Mouse (Mus musculus) CD8-positive naive resting alpha-beta T cell, adult 2 months (primary cell): ENCODE data around the gene Ankrd2.

ENCODE experiments used
- DNase-seq, 2 experiments: peaks; one replicate each; pipeline ENCODE4 v3.0.0; 2022; ENCODE audit warnings: low read depth in 2 of 2, low spot score in 2 of 2

Gene Ankrd2

DNA sequence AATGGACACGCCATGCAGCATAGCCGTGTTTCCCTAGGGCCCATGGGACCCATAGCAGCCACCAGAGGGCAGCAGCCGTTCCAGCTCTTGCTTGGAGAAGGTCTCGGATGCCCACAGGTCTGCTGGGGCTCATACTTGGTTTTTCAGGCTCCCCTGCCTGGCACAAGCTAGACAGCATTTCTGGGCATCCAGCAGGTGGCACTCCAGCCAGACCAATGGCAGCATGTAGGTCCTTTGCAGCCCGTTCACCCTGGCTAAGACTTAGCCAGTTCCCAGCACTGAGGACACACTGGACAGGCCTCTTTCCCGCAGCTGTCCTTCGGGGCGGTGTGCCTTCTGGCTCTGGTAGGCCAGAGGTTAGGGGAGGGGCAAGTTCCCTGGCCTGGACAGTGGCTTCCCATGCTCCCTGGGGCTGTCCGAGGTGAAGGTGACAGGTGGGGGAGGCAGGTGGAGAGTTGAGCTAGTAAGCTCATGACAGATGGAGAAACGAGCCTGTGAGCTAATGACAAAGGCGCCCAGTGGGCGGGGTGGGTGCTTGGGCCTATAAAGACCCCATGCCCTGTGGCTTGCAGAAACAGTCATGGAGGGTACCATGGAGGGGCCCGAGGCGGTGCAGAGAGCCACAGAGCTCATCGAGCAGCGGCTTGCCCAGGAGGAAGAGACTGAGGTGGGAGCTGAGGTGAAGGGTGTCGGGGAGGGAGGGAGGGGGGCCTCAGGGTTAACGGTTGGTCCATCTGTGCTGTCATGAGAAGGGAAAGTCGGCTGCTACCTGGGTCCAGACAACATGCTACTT, at the start of gene Ankrd2:
Gene Ankrd2, plus strand, starts transcription at position 545 of the 793 bp plus-strand sequence.
- DNase-seq = peak; percentile 67 to 68

DNA sequence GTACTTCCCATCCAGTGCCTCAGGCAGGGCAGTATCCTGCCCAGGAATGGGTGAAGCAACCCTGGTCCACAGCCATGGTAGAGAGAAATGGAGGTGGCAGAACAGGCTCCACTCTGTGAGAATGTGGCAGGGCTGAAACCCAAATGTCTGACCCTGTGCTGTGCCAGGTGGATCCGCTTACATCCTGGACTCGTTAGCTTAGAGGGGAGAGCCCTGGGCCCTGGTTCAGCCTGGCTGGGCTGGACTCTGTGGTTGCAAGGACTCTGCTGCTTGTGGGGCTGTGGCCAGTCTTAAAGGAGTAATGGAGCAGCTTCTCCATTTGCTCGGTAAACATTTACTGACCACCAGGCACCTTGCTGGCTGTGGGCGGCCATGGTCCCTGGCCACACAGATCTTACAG, 48.6 kb upstream of the Ankrd2 start:
- no peak for DNase-seq

DNA sequence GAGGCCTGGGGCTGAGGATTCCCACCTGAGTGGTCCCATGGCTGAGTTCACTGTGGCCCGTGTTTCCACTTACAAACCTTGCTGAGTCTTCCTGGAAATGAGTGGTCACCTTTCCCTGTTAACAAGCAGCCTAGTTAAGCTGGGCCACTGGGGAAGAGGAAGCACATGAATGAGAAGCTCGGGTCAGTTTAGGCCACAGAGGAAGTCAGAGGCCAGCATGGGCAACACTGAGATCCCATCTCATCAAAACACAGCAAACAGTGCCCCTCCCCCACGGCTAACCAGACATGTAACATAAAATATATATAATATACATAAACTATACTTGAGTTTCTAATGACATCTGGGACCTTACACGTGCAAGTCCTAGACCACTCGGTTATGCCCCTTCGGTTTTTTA, 46.0 kb upstream of the Ankrd2 start:
- DNase-seq = no peak

DNA sequence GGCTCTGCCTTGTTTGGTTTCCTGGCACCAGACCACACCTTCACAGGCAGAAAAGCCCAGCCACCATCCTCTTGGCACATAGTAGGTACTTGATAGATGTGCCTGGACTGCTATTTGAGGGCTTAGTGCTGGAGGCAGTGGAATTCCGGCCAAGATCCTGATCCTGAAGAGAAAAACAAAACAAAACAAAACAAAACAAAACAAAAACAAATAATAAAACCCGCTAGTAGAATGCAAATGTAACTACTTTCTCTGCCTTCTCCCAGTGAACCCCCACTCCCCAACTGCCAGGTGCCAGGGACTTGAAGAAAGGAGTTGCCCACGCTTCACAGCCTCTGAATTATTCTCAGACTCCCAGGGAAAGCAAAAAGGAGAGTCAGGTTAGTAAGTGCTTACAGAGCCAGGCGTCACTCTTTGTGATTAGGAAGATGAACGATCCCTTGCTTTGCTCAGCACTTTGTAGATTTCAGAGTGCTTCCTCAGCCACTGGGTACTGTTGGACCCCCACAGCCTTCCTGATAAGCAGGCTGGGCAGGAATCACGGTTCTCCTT, 43.8 kb upstream of the Ankrd2 start:
- no peak for DNase-seq

DNA sequence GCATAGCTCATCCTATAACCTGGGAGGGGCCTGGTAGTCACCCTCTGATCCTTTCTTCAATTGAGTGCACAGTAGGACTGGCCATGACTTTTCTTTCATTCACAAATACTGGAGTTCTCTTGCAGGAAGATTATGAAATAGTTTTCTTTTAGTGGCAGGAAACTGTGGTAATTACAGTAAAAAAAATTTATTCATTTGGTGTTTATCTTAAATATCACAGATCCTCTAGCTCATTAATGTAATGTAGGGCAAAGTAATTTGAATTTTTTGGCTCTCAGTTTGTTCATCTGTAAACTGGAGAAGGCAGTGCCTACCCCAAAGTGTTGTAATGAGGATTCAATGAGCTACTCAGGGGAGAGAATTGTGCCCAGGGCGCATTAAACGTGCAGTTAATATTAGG, 42.8 kb upstream of the Ankrd2 start:
- no peak for DNase-seq

DNA sequence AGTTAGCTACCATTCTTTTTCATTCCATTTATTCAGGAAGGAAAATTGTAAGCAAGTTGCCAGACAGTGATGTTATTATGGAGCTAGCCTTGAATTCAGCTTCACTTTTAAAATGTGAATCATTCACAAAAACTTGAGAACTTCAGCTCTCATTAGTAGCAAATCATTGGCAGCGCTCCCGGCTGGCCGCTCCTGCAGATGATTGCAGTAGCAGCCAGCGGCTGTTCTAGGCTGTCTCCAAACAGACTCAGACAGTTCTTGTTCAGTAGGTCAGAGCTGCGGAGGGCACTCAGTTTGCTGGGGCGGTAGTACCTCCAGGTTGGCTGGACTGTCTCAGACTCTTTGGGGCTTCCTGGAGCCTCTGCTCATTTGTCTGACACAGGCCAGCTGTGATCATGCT, 42.3 kb upstream of the Ankrd2 start:
- no peak for DNase-seq

DNA sequence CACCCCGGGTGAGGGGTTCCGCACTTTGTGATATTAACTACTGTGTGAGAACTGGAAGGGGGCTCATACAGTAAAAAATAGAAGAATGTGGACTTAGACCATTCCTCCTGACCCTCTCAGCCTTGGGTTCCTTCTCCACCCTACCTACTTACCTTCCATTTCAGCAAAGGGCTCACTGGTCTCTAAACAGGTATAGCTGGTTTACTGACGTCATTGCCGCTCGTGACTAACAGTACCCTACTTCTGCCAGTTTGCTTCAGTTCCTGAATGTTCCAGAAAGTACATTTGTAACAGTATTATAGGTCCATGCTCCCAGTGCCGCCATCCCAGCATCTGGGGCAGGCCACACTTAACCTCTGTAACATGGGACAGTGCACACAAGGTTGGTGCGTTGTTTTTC, 41.8 kb upstream of the Ankrd2 start:
- DNase-seq = no peak

DNA sequence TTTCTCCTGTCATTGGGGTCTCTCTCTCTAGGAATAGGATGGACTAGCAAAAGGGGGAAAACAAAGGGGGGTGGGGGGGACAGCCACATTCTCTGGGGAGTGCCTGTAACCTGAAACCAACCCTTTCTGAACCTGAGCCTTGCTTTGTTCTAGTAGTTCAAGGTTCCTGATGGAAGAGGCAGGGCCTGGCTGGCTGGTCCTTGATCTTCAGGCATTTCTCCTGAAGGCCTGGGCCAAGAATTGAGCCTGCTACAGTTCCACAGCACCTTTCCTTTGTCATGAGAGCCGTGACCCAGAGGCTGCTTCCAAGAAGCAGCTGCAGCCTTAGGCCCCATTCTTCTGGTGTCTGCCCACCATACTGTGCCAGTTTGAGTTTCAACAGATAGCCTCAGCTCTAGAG, 40.3 kb upstream of the Ankrd2 start:
- DNase-seq = no peak

DNA sequence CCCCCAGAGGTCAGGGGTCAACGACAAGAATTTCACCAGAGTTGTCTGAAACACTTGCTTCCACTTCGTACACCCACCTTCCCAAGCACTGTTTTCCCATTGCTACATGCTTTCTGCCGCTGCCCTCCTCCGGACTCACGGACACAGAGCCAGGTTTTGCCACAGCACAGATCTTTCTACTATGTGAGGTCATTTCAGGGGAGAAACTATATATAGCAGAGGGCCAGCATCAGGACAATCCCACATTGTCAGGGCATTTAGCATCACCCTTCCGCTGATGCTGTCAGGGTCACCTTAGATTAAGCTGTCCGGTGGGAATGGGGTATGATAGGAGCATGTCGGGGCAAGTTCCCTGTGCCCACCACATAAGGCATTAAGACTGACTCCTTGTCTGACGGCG, 38.7 kb upstream of the Ankrd2 start:
- DNase-seq = no peak

DNA sequence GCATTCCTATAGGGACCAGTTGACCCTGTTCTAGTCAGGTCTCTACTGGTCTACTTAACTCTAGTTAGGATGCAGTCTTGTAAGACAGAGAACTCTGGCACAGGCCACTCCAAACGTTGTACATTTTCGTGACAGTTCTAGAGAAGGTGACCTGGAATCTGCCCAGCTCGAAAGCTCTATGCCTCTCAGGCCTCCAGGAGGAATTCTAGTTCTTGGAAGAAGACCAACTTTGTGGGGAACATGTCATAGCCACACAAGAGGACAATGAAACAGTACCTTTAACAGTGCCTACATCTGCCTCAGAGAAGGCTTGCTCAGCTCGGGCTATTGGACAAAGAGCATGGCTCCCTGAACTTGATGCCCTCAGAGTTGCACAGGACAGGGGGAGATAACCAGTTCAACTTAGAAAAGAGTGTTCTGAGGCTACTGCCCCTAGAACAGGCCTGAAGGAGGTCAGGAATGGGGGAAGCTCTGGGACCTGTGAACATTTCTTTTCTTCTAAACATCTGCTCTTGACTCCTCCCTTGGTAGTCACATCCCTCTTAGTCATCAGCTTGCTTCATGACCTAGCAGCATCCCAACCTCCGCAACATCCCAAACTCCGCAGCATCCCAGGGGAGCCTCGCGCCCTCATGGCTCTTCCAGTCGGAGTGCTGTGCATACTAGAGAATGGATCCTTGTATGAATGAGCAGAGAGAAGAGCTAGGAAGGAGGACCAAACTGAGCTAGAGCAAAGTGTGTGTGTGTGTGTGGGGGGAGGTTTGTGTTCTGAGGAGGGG, 36.8 kb upstream of the Ankrd2 start:
- no peak for DNase-seq

DNA sequence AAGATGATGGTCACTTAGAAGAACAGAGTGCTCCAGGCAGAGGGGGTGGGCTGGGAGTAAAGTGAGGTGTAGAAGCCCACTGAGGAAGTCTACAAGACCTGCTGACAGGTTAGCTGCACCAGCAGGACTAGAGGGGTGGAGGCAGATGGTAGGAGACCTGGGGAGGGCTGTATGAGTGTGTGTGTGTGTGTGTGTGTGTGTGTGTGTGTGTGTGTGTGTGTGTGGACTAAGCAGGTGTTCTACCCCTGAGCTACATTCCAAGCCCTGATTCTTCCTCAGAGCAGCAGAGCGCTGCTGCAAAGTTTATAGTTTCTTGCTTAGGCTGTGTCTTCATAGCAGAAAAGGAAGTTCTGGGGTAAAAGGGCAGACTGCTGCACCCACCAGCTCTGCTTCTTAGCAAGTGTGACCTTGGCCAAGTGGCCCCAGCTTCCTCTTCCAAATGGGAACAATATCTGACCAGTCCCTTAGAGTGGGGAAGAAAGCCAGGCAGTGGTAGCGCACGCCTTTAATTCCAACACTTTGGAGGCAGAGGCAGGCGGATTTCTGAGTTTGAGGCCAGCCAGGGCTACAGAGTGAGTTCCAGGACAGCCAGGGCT, 36.0 kb upstream of the Ankrd2 start:
- DNase-seq = no peak

DNA sequence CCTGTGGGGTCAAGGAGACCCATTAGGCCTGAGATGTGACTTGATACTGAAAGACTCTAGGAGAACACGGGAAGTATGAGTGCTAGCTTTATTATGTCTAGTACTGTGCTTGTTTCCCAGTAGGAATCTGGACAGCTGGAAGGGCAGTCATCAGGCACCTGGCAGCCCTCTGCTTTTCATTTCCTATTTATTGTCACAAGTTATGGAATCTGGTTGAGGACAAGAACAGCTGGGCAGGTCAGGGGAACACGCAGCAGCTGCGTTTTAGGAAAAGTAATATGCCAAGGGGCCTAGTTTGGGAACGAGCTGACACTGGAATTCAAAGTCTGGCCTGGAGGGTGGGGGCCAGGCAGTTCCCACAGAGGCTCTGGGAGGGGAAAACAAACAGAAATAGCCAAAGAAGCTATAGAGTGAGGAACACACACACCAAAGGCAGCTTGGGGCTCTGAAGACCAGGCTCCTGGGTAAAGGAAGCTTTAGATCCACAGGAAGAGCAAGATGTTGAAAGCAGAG, 35.3 kb upstream of the Ankrd2 start:
- DNase-seq = no peak

DNA sequence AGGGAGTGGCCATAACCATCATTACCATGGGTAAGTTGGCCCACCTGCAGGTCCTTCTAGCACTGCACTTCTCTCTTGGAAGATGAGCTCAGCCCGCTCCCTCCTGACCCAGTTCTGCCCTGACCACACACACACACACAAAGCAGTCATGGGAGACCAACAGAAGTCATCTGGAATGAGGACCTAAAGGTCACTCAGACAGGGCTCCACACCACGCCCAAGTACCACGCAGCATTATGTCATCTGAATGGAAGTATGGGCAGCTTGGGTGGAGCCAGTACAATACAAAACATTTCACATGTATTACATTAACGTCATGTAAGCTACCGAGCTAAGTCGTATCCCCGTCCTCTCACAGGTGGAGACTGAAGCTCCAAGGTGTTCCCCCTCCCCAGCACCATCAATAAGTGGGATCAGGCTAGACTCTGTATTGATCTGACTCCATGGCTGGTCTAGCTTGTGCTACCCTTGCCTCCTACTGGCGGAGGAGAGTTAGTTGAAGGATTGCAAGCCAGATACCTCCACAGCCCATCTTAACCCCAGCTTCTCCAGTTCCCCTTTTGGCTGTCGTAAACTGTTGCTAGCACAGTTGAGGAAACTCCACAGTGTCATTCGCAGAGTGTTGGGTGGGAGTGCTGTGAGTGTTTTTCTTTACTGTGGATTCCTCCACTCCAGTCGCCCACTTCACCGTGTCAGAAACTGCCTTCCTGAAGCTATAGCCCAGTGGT, 34.4 kb upstream of the Ankrd2 start:
- DNase-seq = no peak

DNA sequence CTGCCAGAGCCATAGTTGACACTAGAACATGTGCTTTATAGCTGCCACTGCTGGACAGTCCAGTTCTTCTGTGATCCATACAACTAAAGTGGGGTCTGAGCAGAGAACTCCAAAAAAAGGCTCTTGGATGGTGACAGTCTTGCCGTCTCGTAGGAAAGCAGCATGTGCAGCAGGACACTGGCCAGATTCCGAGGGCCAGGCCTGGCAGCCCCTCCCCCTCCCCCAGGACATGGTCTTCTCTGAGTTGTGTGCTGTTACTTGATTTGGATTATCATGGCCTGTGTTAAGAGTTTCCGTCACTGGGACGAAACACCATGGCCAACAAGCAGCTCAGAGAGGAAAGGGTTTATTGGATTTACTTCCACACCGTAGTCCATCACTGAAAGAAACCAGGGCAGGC, 31.5 kb upstream of the Ankrd2 start:
- DNase-seq = no peak

DNA sequence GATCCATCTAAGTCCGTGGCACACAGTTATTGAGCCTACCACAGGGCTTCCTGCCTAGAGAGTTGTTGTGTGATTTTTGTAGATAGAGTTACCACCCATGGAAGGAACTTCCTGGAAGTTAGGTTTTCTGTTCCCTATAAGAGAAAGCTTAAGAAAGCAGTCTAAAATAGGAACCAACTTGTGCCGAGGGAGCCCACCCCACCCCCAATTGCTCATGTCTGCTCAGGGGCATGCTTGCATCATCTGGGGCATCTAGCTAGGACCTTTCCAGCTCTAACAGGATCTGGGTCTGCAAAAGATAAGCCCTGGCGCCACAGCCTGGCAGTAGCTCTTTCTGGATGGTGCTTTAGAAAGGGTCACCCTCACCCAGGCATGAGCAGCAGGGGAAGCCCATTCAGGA, 30.2 kb upstream of the Ankrd2 start:
- DNase-seq = no peak

DNA sequence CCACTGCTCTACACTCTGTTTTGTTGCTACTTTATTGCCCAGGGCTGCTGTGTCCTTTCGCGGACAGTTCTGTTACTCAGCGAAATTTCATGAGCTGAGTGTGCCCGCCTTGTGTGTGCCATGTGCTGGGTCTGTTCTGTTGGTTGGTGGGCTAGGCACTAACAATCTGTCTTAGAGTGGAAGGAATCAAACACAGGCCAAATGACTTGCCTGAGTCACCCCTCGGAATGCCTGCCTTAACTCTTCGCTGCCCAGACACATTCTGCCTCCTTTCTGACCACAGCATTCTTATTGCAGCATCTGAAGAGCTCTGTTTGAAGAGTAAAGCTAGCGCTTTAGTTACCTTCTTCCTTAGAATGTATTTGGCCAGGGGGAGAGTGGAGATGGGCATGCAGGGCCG, 29.2 kb upstream of the Ankrd2 start:
- no peak for DNase-seq

DNA sequence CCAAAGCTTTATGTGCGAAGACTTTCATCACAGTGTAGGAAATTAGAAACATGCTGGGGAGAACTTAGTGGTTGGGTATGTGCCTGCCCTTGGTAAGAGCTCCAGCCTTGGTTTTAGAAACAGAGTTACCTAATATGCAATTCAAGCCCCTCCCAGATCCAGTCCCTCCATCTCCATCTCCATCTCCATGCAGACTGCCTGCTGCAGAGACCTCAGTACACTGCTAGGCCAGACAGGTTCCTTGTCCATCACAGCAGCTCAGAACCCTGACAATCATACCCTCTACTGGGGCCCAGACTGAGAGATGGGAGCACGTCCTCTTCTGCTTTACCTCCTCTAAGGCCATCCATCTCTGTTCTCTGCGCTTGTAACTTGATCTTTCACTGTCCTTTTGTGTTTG, 27.2 kb upstream of the Ankrd2 start:
- no peak for DNase-seq

DNA sequence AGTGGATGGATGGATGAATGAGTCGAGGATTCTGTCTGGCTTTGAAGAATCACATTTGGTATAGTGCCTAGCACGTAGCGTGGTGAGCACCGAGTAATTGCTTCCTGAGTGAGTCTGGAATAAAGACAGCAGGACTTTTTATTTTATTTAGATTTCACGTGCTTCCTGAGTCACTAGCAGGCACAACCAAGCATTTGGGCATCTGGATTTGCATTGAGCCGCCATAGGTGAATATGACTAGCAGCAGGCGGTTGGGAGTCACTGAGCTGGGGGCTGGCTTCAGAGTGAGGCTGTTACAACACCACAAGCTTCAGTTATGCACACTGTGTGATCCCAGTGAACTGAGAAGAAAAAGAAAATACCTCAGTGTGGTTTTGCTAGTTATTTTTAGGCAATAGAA, 26.7 kb upstream of the Ankrd2 start:
- no peak for DNase-seq

DNA sequence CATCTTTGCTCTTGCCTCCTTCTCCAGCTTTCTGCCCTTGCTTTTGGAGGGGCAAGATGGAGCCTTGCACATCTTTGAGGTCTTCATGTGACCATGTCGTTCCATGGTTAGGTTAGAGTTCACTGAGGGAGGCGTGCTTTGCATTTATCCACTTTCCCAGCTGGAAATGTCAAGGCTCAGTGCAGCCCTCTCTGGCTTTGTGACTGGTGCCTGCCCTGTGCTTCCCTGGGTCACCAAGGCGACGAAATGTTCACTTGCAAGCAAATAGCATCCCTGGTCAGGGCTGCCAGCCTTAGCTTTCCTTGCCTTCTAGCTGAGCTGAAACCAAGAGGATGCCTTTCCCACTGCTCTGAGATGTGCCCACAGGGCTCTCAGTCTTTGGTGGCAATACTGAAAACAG, 25.4 kb upstream of the Ankrd2 start:
- DNase-seq = no peak

DNA sequence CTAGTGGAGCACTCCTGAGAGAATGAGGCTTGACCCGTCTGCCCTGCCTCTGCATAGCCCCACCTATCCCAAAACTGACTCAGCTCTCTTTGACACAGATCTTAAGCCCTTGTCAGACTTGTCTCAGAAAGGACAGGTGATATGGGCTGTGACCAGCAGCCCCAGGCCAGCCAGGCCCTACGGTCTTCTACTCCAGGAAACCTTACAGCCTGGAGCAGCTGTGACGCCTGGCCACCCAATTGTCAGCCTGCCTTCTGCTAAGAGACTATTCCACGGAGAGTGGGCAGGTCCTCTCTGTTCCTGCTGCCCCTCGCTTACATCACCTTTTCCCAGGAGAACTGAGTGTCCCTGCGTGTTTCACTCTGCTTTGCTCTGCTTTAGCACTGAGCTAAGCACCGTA, 24.7 kb upstream of the Ankrd2 start:
- no peak for DNase-seq

DNA sequence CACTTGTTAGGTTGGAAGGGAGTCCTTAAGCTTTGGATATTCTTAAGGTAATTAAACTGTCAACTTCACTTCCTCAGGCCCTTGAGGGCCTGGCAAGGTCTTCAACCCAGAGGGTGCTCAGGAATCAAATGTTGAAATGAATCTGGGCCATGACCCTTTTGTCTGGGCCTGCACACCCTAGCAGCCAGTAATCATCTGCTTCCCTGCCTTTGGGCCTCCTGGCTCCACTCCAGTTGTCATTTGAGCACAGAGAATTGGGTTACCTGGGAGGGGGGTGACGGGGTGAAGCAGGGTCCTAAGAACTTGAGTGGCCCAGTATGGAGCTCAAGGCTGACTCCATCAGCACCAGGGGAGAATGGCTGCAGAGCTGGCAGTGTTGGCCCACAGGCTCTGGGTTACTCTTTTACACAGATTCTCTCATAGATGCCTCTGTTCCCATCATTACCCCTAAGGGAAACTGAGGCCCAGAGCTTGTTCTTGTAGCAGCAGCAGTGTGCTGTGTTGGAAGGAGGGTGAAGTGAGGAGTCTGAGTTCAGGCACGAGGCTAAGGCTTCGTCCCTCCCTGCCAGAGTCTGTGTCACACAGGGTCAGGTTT, 21.5 kb upstream of the Ankrd2 start:
- DNase-seq = no peak
